Mouse (Mus musculus): Measurements from ENCODE around the gene Islr2. TPM values are rescaled to one million over a fixed set of nuclear protein-coding genes. Genes with fewer than 3 reads are reported as not detected.

Gene Islr2
- polyA plus RNA-seq, 1 experiment from 2014 or later, result 11.5 TPM

GRCm38 (mm10) chr9:58177165-58177564 is 27.0 kb downstream of the Islr2 start:
- H3K36me3 ChIP-seq, result no peaks in the 10 kb centered on the region
- H3K27me3 ChIP-seq (replicated peaks), result no peaks in the 10 kb centered on the region
- no peak overlapping the region for H3K9ac ChIP-seq (replicated peaks)
- no peak overlapping the region for H3K4me3 ChIP-seq (replicated peaks)
- no peak overlapping the region for H3K27ac ChIP-seq (replicated peaks)
- H3K9me3 ChIP-seq (replicated peaks), result no peaks in the 10 kb centered on the region
- H3K4me1 ChIP-seq, result 0 out of 2 replicates have a peak, but pooled peaks cover 6% of the 10 kb centered on the region
- ATAC-seq (ENCODE audit: low FRiP score), result no peak
- H3K4me2 ChIP-seq, result no peak overlapping the region
- 51% methylated on average over 4 of the region's 4 CpGs for WGBS

GRCm38 (mm10) chr9:58175745-58176487 is 28.2 kb downstream of the Islr2 start:
- 64% methylated on average over 5 of the region's 5 CpGs for WGBS
- ATAC-seq (ENCODE audit: low FRiP score), result no peak
- H3K27me3 ChIP-seq (replicated peaks), result no peaks in the 10 kb centered on the region
- 0 out of 2 replicates have a peak, but pooled peaks cover 6% of the 10 kb centered on the region for H3K4me1 ChIP-seq
- H3K4me2 ChIP-seq, result no peak overlapping the region
- H3K4me3 ChIP-seq (replicated peaks), result no peak overlapping the region
- H3K9ac ChIP-seq (replicated peaks), result no peak overlapping the region
- no peaks in the 10 kb centered on the region for H3K36me3 ChIP-seq
- no peaks in the 10 kb centered on the region for H3K9me3 ChIP-seq (replicated peaks)
- no peak overlapping the region for H3K27ac ChIP-seq (replicated peaks)

- no peak overlapping the region for H3K9ac ChIP-seq (replicated peaks)
- H3K27me3 ChIP-seq (replicated peaks), result no peaks in the 10 kb centered on the region
- H3K4me3 ChIP-seq (replicated peaks), result no peak overlapping the region
- 20% methylated on average over 5 of the region's 5 CpGs for WGBS
- no peak overlapping the region for H3K27ac ChIP-seq (replicated peaks)
- H3K9me3 ChIP-seq (replicated peaks), result no peaks in the 10 kb centered on the region
- H3K4me1 ChIP-seq, result 0 out of 2 replicates have a peak, but pooled peaks cover 6% of the 10 kb centered on the region
- H3K4me2 ChIP-seq, result no peak overlapping the region
- ATAC-seq (ENCODE audit: low FRiP score), result no peak
- H3K36me3 ChIP-seq, result no peaks in the 10 kb centered on the region
Measured at GRCm38 (mm10) chr9:58174818-58175251, 29.3 kb downstream of the Islr2 start.

- H3K4me3 ChIP-seq (replicated peaks), result no peak overlapping the region
Measured at GRCm38 (mm10) chr9:58172863-58173262, 31.3 kb downstream of the Islr2 start.

GRCm38 (mm10) chr9:58169426-58169825 is 34.7 kb downstream of the Islr2 start:
- no peaks in the 10 kb centered on the region for H3K27me3 ChIP-seq (replicated peaks)
- ATAC-seq (ENCODE audit: low FRiP score), result no peak
- WGBS, result 94% methylated on average over 6 of the region's 6 CpGs

More at GRCm38 (mm10) chr9:58172863-58173262, 31.3 kb downstream of the Islr2 start:
- Histone ChIP-seq H3K4me2 (no peak overlapping the region), H3K9me3 (replicated peaks) (no peaks in the 10 kb centered on the region), H3K36me3 (no peaks in the 10 kb centered on the region), H3K27ac (replicated peaks) (no peak overlapping the region), H3K4me1 (0 out of 2 replicates have a peak, but pooled peaks cover 6% of the 10 kb centered on the region), H3K9ac (replicated peaks) (no peak overlapping the region), H3K27me3 (replicated peaks) (no peaks in the 10 kb centered on the region)
- no peak for ATAC-seq (ENCODE audit: low FRiP score)
- 78% methylated on average over 2 of the region's 2 CpGs for WGBS

GRCm38 (mm10) chr9:58168880-58169279 is 35.2 kb downstream of the Islr2 start:
- Histone ChIP-seq H3K27me3 (replicated peaks) (no peaks in the 10 kb centered on the region), H3K9ac (replicated peaks) (no peak overlapping the region), H3K4me1 (no peaks in the 10 kb centered on the region), H3K4me3 (replicated peaks) (no peak overlapping the region), H3K27ac (replicated peaks) (no peak overlapping the region), H3K4me2 (no peak overlapping the region), H3K9me3 (replicated peaks) (no peaks in the 10 kb centered on the region), H3K36me3 (no peaks in the 10 kb centered on the region)
- no peak for ATAC-seq (ENCODE audit: low FRiP score)
- 80% methylated on average over 3 of the region's 3 CpGs for WGBS

More at GRCm38 (mm10) chr9:58169426-58169825, 34.7 kb downstream of the Islr2 start:
- Histone ChIP-seq H3K9ac (replicated peaks) (no peak overlapping the region), H3K4me3 (replicated peaks) (no peak overlapping the region), H3K4me1 (no peaks in the 10 kb centered on the region), H3K9me3 (replicated peaks) (no peaks in the 10 kb centered on the region), H3K4me2 (no peak overlapping the region), H3K36me3 (no peaks in the 10 kb centered on the region), H3K27ac (replicated peaks) (no peak overlapping the region)

- Histone ChIP-seq H3K27me3 (replicated peaks) (no peaks in the 10 kb centered on the region), H3K9ac (replicated peaks) (no peak overlapping the region), H3K9me3 (replicated peaks) (no peaks in the 10 kb centered on the region), H3K36me3 (no peaks in the 10 kb centered on the region), H3K27ac (replicated peaks) (no peak overlapping the region), H3K4me1 (no peaks in the 10 kb centered on the region), H3K4me2 (no peak overlapping the region), H3K4me3 (replicated peaks) (no peak overlapping the region)
- ATAC-seq (ENCODE audit: low FRiP score), result no peak
- WGBS, result 69% methylated on average over 1 of the region's 1 CpGs
Measured at GRCm38 (mm10) chr9:58165779-58166178, 38.3 kb downstream of the Islr2 start.

- no peaks in the 10 kb centered on the region for H3K27me3 ChIP-seq (replicated peaks)
- 81% methylated on average over 5 of the region's 5 CpGs for WGBS
- no peak overlapping the region for H3K27ac ChIP-seq (replicated peaks)
- no peak for ATAC-seq (ENCODE audit: low FRiP score)
- H3K9ac ChIP-seq (replicated peaks), result no peak overlapping the region
- H3K4me2 ChIP-seq, result no peak overlapping the region
- no peak overlapping the region for H3K4me3 ChIP-seq (replicated peaks)
- no peaks in the 10 kb centered on the region for H3K4me1 ChIP-seq
- H3K9me3 ChIP-seq (replicated peaks), result no peaks in the 10 kb centered on the region
- H3K36me3 ChIP-seq, result no peaks in the 10 kb centered on the region
Measured at GRCm38 (mm10) chr9:58163146-58163545, 41.0 kb downstream of the Islr2 start.

GRCm38 (mm10) chr9:58162173-58162572 is 41.9 kb downstream of the Islr2 start:
- 92% methylated on average over 3 of the region's 3 CpGs for WGBS
- Histone ChIP-seq H3K4me2 (no peak overlapping the region), H3K4me3 (replicated peaks) (no peak overlapping the region), H3K9ac (replicated peaks) (no peak overlapping the region), H3K27me3 (replicated peaks) (no peaks in the 10 kb centered on the region), H3K9me3 (replicated peaks) (no peaks in the 10 kb centered on the region), H3K36me3 (no peaks in the 10 kb centered on the region), H3K4me1 (no peaks in the 10 kb centered on the region), H3K27ac (replicated peaks) (no peak overlapping the region)
- no peak for ATAC-seq (ENCODE audit: low FRiP score)

- no peak overlapping the region for H3K4me2 ChIP-seq
- no peak overlapping the region for H3K9ac ChIP-seq (replicated peaks)
- H3K4me3 ChIP-seq (replicated peaks), result no peak overlapping the region
- no peaks in the 10 kb centered on the region for H3K27me3 ChIP-seq (replicated peaks)
- peaks cover 3% of the 10 kb centered on the region for H3K4me1 ChIP-seq
- H3K9me3 ChIP-seq (replicated peaks), result no peaks in the 10 kb centered on the region
- 88% methylated on average over 5 of the region's 5 CpGs for WGBS
- no peak overlapping the region; the same call in 1 of the 2 replicates for H3K27ac ChIP-seq (replicated peaks)
- ATAC-seq (ENCODE audit: low FRiP score), result no peak
- H3K36me3 ChIP-seq, result no peaks in the 10 kb centered on the region
Measured at GRCm38 (mm10) chr9:58160315-58160714, 43.8 kb downstream of the Islr2 start.

GRCm38 (mm10) chr9:58159855-58160254 is 44.3 kb downstream of the Islr2 start:
- Histone ChIP-seq H3K4me2 (no peak overlapping the region), H3K4me1 (peaks cover 7% of the 10 kb centered on the region), H3K9ac (replicated peaks) (no peak overlapping the region), H3K4me3 (replicated peaks) (no peak overlapping the region), H3K27me3 (replicated peaks) (no peaks in the 10 kb centered on the region), H3K36me3 (no peaks in the 10 kb centered on the region), H3K27ac (replicated peaks) (no peak overlapping the region; the same call in 1 of the 2 replicates), H3K9me3 (replicated peaks) (no peaks in the 10 kb centered on the region)
- 73% methylated on average over 4 of the region's 4 CpGs for WGBS
- ATAC-seq (ENCODE audit: low FRiP score), result no peak

Data from neural tube, embryonic 15.5 days (tissue).